Mouse (Mus musculus) liver, adult (tissue): ENCODE results near the gene Kcnk13.

Source experiments
- GATA4 ChIP-seq: IDR thresholded peaks from 2 replicates; pipeline ENCODE4 v1.6.1; 2014; ENCODE audit warnings: mild to moderate bottlenecking, low read length; ENCODE audit not compliant: insufficient replicate concordance

The Kcnk13 gene

GRCm38 (mm10) chr12:100027281-100027680 is 63.0 kb downstream of the Kcnk13 start:
- no peak for TF ChIP-seq GATA4

- TF ChIP-seq GATA4 = no peak
Observed at GRCm38 (mm10) chr12:100031681-100032080, 67.4 kb downstream of the Kcnk13 start.

GRCm38 (mm10) chr12:100032521-100032920 is 68.2 kb downstream of the Kcnk13 start:
- no peak for TF ChIP-seq GATA4

DNA sequence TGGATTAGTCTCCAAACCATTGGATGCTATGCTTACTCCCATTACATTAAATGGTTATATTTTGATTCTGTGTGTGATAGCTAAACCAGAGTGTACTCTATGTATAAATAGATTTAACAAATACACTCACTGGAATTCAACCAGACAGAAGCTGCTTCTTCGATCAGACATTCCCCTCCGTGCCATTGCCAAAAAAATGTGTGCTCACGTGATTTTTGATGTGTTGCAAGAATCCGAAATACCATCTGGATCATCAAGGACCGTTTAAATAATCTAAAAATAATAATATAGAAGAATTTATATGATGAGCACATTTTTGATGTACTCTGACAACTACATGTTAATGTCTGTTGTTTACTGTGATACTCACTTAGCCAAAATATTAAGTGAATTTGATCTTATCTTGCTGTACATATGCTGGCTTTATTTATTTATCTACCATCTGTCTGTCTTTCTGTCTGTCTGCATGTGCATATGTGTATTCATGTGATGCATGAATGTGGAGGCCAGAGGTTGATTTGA is 74.5 kb downstream of the Kcnk13 start:
- TF ChIP-seq GATA4 = no peak

GRCm38 (mm10) chr12:100042116-100042515 is 77.8 kb downstream of the Kcnk13 start:
- TF ChIP-seq GATA4 = no peak

- TF ChIP-seq GATA4 = no peak
Observed at GRCm38 (mm10) chr12:100044704-100045103, 80.4 kb downstream of the Kcnk13 start.

- TF ChIP-seq GATA4 = no peak
Observed at GRCm38 (mm10) chr12:100050552-100050951, 86.3 kb downstream of the Kcnk13 start.

DNA sequence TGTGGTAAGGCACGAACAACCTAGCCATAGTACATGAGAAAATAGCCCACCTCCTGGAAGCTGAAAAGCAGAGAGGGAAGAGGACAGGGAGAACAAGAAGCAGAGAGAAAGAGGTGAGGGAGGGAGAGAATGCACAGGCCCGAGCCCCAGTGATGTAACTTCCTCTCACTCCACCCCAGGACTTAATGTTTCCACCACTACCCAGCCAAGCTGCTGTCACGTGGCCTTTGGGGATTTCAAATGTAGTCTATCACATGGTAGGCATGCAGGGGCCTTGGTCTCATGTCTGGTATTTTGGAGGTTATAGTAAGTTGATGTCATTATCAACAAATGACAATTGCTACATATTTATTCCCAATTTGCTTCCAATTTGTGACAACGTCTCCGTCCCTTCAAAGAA is 89.3 kb downstream of the Kcnk13 start:
- TF ChIP-seq GATA4 = no peak

GRCm38 (mm10) chr12:100061071-100061470 is 96.8 kb downstream of the Kcnk13 start:
- TF ChIP-seq GATA4 = no peak

GRCm38 (mm10) chr12:100061826-100062225 is 97.5 kb downstream of the Kcnk13 start:
- no peak for TF ChIP-seq GATA4

GRCm38 (mm10) chr12:100062584-100062983 is 98.3 kb downstream of the Kcnk13 start:
- no peak for TF ChIP-seq GATA4

DNA sequence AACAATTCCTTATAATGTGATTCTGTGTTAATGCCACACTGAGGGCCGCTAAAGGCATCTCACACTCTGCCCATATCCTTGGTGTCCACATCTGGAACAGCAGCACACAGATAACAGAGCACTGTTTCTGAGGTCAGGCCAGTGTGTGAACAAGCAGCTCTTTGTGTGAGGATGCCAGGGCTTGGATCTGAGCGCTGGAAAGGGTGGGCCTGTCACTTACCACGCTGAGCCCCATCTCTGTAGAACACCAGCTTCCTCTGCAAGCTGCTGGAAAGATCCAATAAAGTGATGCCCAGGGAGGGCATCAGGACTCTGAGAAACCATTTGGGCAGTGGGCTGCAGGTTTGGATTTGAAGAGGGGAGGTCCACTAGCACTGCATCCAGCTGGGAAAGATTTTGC is 100.8 kb downstream of the Kcnk13 start:
- TF ChIP-seq GATA4 = no peak

- TF ChIP-seq GATA4 = no peak
Observed at GRCm38 (mm10) chr12:100067477-100067876, 103.2 kb downstream of the Kcnk13 start.

DNA sequence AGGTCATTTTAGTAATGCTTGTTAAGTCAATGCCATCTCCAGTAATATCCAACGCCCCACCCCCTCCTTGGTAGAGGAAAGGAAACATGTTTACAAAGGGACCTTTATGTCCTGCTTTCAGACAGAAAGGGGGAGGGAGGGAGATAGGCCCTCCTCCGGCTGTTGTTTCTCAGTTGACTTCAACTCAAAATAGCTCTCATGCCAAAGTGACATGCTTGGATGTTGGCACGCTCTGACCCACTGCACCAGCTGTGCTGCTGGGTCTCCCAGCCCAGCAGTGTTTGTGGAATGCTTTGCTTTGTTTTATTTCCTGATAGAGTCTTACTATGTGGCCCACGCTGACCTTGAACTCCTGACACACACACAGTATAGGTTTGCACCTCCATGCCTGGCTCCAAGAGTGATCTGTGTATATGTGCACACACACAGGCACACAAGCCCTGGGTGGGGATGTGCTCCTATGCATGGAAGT is 108.9 kb downstream of the Kcnk13 start:
- TF ChIP-seq GATA4 = no peak

DNA sequence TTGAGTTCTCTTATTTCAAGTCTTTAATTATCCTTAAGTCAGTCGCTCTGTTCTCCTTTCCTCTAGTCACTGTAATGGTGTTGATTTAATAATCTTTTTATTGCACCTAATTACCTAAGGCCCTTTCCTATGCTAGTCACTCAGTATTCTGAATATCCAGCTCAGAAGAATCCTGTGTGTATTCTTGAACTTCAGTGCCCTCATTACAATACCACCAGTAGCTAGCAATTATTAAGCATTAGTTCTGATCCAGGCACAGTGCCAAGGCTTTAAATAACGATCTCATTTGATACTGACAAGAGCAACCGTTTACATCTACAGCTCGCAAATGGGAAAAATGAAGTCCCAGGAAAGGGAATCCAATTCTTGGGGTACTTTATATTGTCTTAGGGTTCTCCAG is 111.4 kb downstream of the Kcnk13 start:
- no peak for TF ChIP-seq GATA4

- TF ChIP-seq GATA4 = no peak
Observed at GRCm38 (mm10) chr12:100079636-100080286, 115.5 kb downstream of the Kcnk13 start.

GRCm38 (mm10) chr12:100088026-100088425 is 123.7 kb downstream of the Kcnk13 start:
- TF ChIP-seq GATA4 = no peak

GRCm38 (mm10) chr12:100089265-100089664 is 125.0 kb downstream of the Kcnk13 start:
- TF ChIP-seq GATA4 = no peak

GRCm38 (mm10) chr12:100090750-100091149 is 126.5 kb downstream of the Kcnk13 start:
- no peak for TF ChIP-seq GATA4
